Mouse (Mus musculus): Measurements from ENCODE around the gene Psd4.

DNA sequence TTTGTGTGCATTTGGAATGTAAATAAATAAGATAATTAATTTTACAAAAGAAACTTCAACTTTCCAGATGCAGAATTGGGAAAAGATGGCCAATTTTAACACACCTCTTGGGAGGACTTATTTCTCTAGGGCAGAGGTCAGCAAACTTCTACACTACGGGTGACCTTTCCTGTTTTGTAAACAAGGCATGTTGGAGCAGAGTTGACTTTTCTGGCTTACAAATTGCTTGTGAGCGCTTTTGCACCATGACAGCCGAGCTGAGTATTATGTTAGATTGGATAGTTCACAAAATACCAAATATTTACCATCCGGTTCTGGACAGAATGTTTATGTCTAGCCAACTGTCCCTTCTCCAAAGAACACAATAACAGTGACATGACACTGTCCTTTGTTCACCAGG lies 22.8 kb upstream of the Psd4 start:
- TF ChIP-seq CTCF (IDR thresholded peaks at IDR 0.05; ENCODE audit: low read depth) (no peak), EP300 (optimal IDR thresholded peaks at IDR 0.05) (no peak)

All from stomach, postnatal 0 days (tissue).